Mouse (Mus musculus): ENCODE measurements at regions not wholly inside any gene's neighbourhood (a gene's known extent, or its start where the extent isn't known, plus 50 kb on each side); places are given as distances from the start of the nearest gene placed in this dataset.
A peak's percentile ranks its signal among the peaks of the same experiment; 100 is the strongest.

DNA sequence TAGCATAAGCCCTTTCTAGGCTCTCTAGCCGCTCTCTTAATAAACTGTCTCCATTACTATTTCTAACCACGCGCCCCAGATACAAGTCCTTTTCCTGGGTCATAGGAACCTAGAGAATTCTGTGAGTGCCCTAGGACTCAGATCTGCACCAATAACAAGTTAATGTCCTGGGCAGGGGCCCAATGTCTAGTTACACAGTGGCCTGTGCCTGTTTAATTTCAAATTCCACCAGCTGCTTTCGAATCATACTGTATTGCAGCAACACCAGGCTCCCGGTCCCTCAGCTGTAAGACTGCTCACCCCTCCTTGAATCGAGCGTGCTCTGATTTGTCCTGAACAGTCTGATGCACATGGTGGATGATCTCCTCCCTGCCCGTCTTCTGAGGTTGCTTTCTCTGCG lies 206.6 kb downstream of the Cdh26 start:
- TF ChIP-seq POLR2A (IDR thresholded peaks at IDR 0.05; ENCODE audit: borderline replicate concordance, insufficient read depth, low read length) (no peak), CTCF (IDR thresholded peaks at IDR 0.05; ENCODE audit: borderline replicate concordance, insufficient read depth, low read depth, low read length) (no peak)
- WGBS, result 86% methylated on average over 9 of the region's 9 CpGs

GRCm38 (mm10) chr2:178642137-178643052 lies 212.1 kb downstream of the Cdh26 start:
- 42% methylated on average over 16 of the region's 16 CpGs for whole genome bisulfite sequencing
- Histone ChIP-seq H3K4me3 (replicated peaks; ENCODE audit: insufficient read depth, low read depth, low read length) (no peak overlapping the region), H3K27ac (ENCODE audit: insufficient read depth, low read length) (no peak overlapping the region), H3K4me1 (ENCODE audit: control insufficient read depth, insufficient read depth, low read length) (no peaks in the 10 kb centered on the region), H3K27me3 (ENCODE audit: control insufficient read depth, insufficient read depth, low read length) (no peaks in the 10 kb centered on the region)
- no peak for TF ChIP-seq POLR2A (IDR thresholded peaks at IDR 0.05; ENCODE audit: borderline replicate concordance, insufficient read depth, low read length)
- no peak for TF ChIP-seq CTCF (IDR thresholded peaks at IDR 0.05; ENCODE audit: borderline replicate concordance, insufficient read depth, low read depth, low read length)
- DNase-seq, result no peak

More for the DNA sequence above, 206.6 kb downstream of the Cdh26 start:
- Histone ChIP-seq H3K27me3 (ENCODE audit: control insufficient read depth, insufficient read depth, low read length) (no peaks in the 10 kb centered on the region), H3K4me3 (replicated peaks; ENCODE audit: insufficient read depth, low read depth, low read length) (no peak overlapping the region), H3K27ac (ENCODE audit: insufficient read depth, low read length) (no peak overlapping the region), H3K4me1 (ENCODE audit: control insufficient read depth, insufficient read depth, low read length) (no peaks in the 10 kb centered on the region)
- DNase-seq, result no peak

GRCm38 (mm10) chr2:178643053-178643402 lies 212.7 kb downstream of the Cdh26 start:
- no peak for TF ChIP-seq CTCF (IDR thresholded peaks at IDR 0.05; ENCODE audit: borderline replicate concordance, insufficient read depth, low read depth, low read length)
- TF ChIP-seq POLR2A (IDR thresholded peaks at IDR 0.05; ENCODE audit: borderline replicate concordance, insufficient read depth, low read length), result no peak
- H3K4me3 ChIP-seq (replicated peaks; ENCODE audit: insufficient read depth, low read depth, low read length), result no peak overlapping the region
- DNase-seq, result no peak
- 57% methylated on average over 11 of the region's 11 CpGs for WGBS
- H3K4me1 ChIP-seq (ENCODE audit: control insufficient read depth, insufficient read depth, low read length), result no peaks in the 10 kb centered on the region
- H3K27me3 ChIP-seq (ENCODE audit: control insufficient read depth, insufficient read depth, low read length), result no peaks in the 10 kb centered on the region
- H3K27ac ChIP-seq (ENCODE audit: insufficient read depth, low read length), result no peak overlapping the region

- TF ChIP-seq CTCF (IDR thresholded peaks at IDR 0.05; ENCODE audit: borderline replicate concordance, insufficient read depth, low read depth, low read length) (no peak), POLR2A (IDR thresholded peaks at IDR 0.05; ENCODE audit: borderline replicate concordance, insufficient read depth, low read length) (no peak)
- DNase-seq, result no peak
- Histone ChIP-seq H3K27ac (ENCODE audit: insufficient read depth, low read length) (no peak overlapping the region), H3K4me1 (ENCODE audit: control insufficient read depth, insufficient read depth, low read length) (no peaks in the 10 kb centered on the region), H3K4me3 (replicated peaks; ENCODE audit: insufficient read depth, low read depth, low read length) (no peak overlapping the region), H3K27me3 (ENCODE audit: control insufficient read depth, insufficient read depth, low read length) (no peaks in the 10 kb centered on the region)
- 69% methylated on average over 4 of the region's 4 CpGs for WGBS
These were observed 213.5 kb downstream of the Cdh26 start for GRCm38 (mm10) chr2:178643841-178644240.

- H3K27me3 ChIP-seq (ENCODE audit: control insufficient read depth, insufficient read depth, low read length), result no peaks in the 10 kb centered on the region
- DNase-seq, result no peak
- no peaks in the 10 kb centered on the region for H3K4me1 ChIP-seq (ENCODE audit: control insufficient read depth, insufficient read depth, low read length)
- no peak overlapping the region for H3K27ac ChIP-seq (ENCODE audit: insufficient read depth, low read length)
- 90% methylated on average over 2 of the region's 2 CpGs for WGBS
- no peak overlapping the region for H3K4me3 ChIP-seq (replicated peaks; ENCODE audit: insufficient read depth, low read depth, low read length)
- TF ChIP-seq POLR2A (IDR thresholded peaks at IDR 0.05; ENCODE audit: borderline replicate concordance, insufficient read depth, low read length) (no peak), CTCF (IDR thresholded peaks at IDR 0.05; ENCODE audit: borderline replicate concordance, insufficient read depth, low read depth, low read length) (no peak)
These were observed 229.7 kb downstream of the Cdh26 start for GRCm38 (mm10) chr2:178660071-178660470.

GRCm38 (mm10) chr2:178662396-178662795 lies 232.1 kb downstream of the Cdh26 start:
- TF ChIP-seq CTCF (IDR thresholded peaks at IDR 0.05; ENCODE audit: borderline replicate concordance, insufficient read depth, low read depth, low read length), result no peak
- TF ChIP-seq POLR2A (IDR thresholded peaks at IDR 0.05; ENCODE audit: borderline replicate concordance, insufficient read depth, low read length), result no peak
- 68% methylated on average over 1 of the region's 1 CpGs for WGBS
- no peak overlapping the region for H3K27ac ChIP-seq (ENCODE audit: insufficient read depth, low read length)
- DNase-seq, result no peak
- H3K27me3 ChIP-seq (ENCODE audit: control insufficient read depth, insufficient read depth, low read length), result no peaks in the 10 kb centered on the region
- H3K4me1 ChIP-seq (ENCODE audit: control insufficient read depth, insufficient read depth, low read length), result no peaks in the 10 kb centered on the region
- no peak overlapping the region for H3K4me3 ChIP-seq (replicated peaks; ENCODE audit: insufficient read depth, low read depth, low read length)

- H3K4me3 ChIP-seq (replicated peaks; ENCODE audit: insufficient read depth, low read depth, low read length), result no peak overlapping the region
- peak; percentile 30 to 40 for DNase-seq
- no peaks in the 10 kb centered on the region for H3K4me1 ChIP-seq (ENCODE audit: control insufficient read depth, insufficient read depth, low read length)
- no peaks in the 10 kb centered on the region for H3K27me3 ChIP-seq (ENCODE audit: control insufficient read depth, insufficient read depth, low read length)
- TF ChIP-seq CTCF (IDR thresholded peaks at IDR 0.05; ENCODE audit: borderline replicate concordance, insufficient read depth, low read depth, low read length) (peak; percentile 80), POLR2A (IDR thresholded peaks at IDR 0.05; ENCODE audit: borderline replicate concordance, insufficient read depth, low read length) (no peak)
- no peak overlapping the region for H3K27ac ChIP-seq (ENCODE audit: insufficient read depth, low read length)
- 7% methylated on average over 4 of the region's 4 CpGs for WGBS
These were observed 234.6 kb downstream of the Cdh26 start for GRCm38 (mm10) chr2:178664977-178665376.

GRCm38 (mm10) chr2:178668451-178668850 lies 238.1 kb downstream of the Cdh26 start:
- Histone ChIP-seq H3K4me1 (ENCODE audit: control insufficient read depth, insufficient read depth, low read length) (no peaks in the 10 kb centered on the region), H3K27me3 (ENCODE audit: control insufficient read depth, insufficient read depth, low read length) (no peaks in the 10 kb centered on the region), H3K4me3 (replicated peaks; ENCODE audit: insufficient read depth, low read depth, low read length) (no peak overlapping the region), H3K27ac (ENCODE audit: insufficient read depth, low read length) (no peak overlapping the region)
- 22% methylated on average over 2 of the region's 2 CpGs for WGBS
- peak; percentile 41; the same call in 1 of the 2 replicates for TF ChIP-seq CTCF (IDR thresholded peaks at IDR 0.05; ENCODE audit: borderline replicate concordance, insufficient read depth, low read depth, low read length)
- TF ChIP-seq POLR2A (IDR thresholded peaks at IDR 0.05; ENCODE audit: borderline replicate concordance, insufficient read depth, low read length), result no peak
- no peak for DNase-seq
